Mouse (Mus musculus) liver, embryonic 14.5 days (tissue): ENCODE measurements around the gene Lin37.

Source experiments
- CTCF ChIP-seq: IDR thresholded peaks from 2 replicates; pipeline ENCODE4 v1.5.1; 2016; ENCODE audit warnings: antibody characterized with exemption, low read depth, control low read depth
- EP300 ChIP-seq: IDR thresholded peaks from 2 replicates; pipeline ENCODE4 v1.6.1; 2016; ENCODE audit warnings: antibody characterized with exemption, low read depth

GRCm38 (mm10) chr7:30584339-30584738, 24.7 kb upstream of the Lin37 start:
- TF ChIP-seq EP300 (no peak), CTCF (no peak)
